Mouse (Mus musculus) left cerebral cortex, adult 9 months (tissue): ENCODE results near the gene Eif4e2.

ENCODE experiments used
- DNase-seq, 2 experiments: peaks; one replicate each; pipeline ENCODE4 v3.0.0; 2022; ENCODE audit warnings: low spot score in 2 of 2

Eif4e2 gene

DNA sequence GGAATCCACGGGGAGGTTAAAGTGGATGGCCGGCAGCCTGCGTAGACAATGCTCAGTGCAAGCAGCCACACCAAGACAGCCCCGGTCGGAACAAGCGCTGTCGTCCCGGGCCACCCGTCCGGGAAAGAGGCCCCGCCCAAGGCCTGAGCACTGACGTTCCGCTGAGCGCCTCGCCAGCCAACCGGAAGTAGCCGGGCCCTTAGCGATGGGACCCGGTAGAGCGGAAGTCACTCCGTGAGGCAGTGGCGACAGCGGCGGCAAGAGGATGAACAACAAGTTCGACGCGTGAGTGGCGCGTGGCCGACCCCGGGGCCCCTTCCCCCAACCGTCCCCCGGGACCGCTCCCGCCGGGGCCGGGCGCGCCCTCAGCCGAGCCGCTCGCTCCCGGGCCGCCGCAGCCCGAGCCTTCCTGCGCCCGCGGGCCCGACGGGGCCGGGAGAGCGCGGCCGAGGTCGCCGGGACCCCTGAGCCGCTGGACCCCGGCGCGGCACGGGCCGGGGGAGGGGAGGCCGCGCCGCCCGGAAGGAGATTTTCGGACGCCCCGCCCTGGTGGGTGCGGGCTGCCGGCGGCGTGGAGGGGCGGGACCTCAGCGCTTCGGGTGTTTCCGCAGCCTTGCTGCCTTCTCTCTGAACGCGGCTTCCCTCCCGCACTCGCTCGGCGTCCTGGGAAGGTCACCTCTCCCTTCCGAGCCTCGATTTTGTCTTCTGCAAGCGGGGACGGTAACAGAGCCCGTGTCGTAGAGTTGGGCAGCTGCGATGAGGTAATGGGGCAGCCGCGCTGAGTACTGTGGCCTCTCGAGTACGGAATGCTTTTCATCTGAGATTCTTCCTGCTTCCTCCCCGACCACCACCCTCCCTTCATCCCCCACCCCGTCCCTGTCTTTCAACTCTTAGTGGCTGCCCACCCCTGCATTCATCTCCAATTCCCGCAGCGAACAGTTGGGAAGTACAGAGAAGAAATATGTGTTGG lies at the start of gene Eif4e2:
Gene Eif4e2, plus strand, starts transcription at position 180 of the 970 bp plus-strand sequence.
- peak; percentile 81 to 93 for DNase-seq

DNA sequence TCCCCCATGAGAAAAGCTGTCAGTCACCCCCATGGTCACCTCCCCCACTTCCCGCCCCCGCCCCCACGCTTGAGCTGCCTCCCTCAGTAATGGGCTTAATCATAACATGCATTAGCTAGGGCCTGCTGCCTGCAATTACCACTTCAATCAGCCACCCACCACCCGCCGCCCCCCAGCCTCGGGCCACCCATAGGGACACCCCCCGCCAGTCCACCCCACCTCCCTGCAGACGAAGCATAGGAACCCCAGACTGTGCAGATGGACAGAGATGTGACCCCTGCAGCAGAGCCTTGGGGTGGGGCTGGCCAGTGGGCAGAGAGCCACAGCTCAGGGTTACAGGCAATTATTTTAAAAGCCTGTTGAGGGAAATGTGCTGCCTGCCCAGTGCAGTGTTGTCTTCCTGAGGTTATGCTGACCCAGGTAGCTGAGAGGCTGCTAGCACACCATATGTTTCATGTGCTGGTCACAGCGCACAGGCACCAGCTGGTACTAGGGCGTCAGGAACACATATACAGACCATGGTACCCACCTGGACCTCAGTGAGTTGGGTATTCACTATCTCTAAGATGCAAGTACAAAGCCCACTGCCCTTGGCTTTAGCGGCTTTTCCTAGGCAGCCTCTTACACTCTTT lies 49.4 kb upstream of the Eif4e2 start:
- no peak for DNase-seq

DNA sequence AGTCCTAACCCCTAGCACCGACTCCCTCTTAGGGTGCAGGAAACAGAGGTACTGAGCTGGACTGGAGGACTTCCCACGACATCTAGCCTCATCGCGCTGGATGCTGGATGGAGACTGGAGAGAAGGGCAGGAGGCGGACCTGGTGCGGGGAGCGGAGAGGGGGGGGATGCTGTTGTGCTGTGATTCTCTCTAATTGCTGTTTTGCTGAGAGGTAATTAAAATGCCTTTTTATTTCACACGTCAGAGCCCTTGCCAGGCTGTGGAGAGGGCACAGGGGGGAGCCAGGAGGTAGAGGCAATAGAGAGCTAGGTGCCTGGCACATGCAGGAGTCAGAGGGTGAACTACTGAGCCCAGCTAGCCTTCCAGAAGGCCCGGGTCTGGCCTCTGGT lies 48.9 kb upstream of the Eif4e2 start:
- DNase-seq: no peak

DNA sequence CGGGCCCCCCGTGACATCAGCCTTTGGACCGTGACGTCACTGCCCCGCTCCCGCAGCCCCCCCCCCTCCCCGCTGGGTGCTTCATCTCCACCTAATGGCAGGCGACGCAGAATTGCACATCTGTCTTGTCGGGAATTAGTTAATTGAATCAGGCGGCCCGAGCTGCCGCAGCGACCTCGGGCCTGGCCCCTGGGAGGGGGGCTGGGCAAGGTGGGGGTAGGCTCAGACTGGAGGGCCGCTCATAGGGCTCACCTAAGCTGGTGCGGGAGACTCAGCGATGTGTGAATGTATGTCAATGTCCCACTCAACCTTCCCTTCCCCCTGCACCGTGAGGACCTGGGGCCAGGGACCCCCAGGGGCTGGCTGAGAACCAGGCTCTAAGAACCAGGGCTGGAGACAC lies 43.3 kb upstream of the Eif4e2 start:
- DNase-seq: no peak

DNA sequence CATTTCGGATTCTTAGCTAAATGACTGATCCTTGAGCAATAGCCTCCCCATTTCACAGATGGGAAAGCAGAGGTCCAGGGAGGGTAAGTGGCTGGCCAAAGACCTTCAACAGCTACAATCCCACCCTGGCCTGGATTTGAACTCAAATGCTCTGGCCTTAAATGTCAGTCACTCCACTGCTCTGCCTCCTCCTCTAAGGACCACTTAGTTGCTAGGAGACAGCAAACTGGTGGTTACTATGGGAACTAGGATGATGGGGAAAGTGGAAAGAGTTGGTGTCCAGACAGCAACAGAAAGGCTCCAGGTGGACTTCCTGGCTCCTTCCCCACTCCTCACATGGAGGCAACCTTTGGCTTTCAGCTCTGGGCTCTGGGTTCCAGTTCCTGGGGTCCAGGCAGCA lies 42.4 kb upstream of the Eif4e2 start:
- no peak for DNase-seq

DNA sequence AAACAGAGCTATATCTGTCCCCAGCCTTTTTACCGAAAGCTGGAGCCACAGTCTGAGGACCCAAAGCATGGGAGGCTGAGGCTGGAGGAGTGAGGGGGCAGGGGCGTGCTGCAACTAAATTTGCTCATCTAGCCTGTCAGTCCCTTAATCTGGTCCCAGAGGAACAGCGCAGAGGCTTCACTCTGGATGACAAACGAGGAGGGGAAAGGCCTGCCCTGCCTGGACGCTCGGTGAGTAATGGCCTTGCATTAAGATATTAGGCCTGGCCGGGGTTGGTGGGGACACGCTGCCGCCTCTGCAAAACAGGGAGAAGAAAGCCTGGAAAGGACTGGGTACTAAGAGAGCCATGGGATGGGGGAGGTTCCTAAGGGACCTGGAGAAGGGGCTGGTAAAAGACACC lies 41.4 kb upstream of the Eif4e2 start:
- no peak for DNase-seq

DNA sequence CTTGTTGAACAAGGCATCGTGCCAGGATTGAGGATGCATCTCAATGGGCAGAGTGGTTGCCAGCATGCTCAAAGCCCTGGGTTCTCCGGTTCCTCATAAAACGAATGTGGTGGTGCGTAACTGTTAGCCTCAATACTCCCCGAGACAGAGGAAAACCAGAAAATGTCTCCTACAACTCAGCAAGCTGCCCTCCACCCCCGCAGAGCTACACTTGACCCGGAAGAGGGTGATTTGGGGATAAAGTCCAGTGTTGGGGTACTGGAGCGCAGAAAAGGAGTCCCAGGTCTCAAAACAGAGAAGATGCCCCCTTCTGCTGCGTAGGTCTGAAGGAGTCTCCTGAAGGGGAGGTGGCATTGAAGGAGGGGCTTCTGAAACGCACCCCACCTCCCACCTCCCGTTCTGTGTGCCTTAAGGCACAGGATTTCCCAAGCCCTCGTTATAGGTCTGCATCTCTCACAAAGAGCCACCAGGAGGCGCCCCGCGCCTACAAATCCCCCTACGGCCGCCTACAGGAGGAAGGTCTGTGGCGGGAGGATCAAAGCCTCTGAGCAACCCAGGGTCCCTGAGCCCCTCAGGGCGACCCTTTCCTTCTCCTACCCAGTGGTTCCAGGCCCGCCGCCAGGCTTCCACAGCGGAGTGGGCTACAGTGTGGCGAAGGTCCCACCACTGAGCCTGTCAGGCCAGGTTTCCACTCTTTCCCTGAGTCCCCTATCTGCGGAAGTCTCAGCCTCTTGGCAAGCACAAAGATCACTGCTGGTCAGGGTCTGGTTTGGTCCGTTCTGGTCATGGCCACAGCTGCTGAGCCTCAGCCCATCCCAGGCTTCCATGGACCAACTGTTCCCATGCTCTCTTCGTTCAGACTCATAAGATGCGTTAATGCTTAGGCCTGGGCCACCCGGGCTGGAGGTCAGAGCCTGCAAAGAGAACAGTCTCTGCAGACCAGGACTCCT lies 39.4 kb upstream of the Eif4e2 start:
- DNase-seq: peak in 1 of 2 experiments; percentile 63

DNA sequence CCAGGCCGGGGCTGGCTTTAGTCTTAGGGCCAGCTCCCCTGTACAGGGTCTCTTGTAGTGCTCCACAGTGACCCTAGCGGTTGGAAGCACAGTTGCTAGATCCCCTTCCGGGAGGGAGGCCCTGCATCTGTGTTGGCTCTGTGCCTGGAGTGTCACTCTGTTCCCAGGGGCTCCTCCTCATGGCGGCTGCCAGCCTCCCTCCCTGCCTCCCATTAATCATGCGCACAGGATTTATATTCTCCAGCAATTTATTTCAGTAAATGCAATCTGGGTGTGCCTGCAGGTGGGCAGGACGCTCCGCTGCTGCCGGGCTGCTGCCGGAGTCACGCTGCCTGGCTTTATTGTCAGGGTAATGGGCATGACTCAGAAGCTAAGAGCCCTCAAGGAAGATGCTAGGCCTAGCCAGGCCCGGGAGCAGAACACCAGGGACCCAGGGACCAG lies 37.8 kb upstream of the Eif4e2 start:
- peak; percentile 56 to 59 for DNase-seq

DNA sequence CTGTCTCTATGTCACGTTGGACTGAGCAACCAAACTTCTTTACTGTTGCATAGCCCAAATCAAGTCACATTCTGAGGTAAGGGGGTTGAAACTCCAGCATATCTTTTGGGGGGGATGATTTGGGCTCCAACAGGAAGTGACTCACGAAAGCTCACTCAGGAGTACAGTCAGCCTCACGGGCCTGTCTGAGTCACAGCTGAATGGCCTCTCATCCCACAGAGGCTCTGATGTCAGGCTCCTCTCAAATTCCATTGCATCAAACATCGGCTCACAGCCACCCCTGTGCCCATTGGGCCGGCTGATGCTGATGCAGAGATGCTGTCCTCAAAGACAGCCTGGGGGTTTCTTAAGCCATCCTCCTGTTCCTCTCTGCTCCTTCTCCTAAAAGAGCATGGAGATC lies 32.8 kb upstream of the Eif4e2 start:
- DNase-seq: no peak

DNA sequence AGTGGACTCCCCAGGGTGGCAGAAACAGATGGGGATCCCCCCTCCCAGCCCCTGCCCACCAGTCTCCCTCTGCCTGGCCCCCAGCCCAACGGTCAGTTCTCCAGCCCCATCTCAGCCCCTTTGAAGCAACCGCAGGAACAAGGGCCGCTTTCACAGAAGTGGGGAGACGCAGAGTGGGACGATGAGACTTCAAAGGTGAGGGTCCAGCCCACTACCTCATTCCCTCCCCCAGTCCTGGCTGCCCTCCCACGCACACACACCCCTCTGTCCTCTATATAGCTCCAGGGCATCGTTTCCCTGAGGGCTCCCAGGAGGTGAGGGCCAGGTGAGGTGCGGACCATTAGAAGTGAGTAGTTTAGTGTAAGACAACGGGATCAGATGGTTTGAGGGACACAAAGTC lies 30.7 kb upstream of the Eif4e2 start, which contains the start of gene Prss56:
Gene Prss56, plus strand, starts transcription at position 301 of the 400 bp plus-strand sequence.
- DNase-seq: no peak

DNA sequence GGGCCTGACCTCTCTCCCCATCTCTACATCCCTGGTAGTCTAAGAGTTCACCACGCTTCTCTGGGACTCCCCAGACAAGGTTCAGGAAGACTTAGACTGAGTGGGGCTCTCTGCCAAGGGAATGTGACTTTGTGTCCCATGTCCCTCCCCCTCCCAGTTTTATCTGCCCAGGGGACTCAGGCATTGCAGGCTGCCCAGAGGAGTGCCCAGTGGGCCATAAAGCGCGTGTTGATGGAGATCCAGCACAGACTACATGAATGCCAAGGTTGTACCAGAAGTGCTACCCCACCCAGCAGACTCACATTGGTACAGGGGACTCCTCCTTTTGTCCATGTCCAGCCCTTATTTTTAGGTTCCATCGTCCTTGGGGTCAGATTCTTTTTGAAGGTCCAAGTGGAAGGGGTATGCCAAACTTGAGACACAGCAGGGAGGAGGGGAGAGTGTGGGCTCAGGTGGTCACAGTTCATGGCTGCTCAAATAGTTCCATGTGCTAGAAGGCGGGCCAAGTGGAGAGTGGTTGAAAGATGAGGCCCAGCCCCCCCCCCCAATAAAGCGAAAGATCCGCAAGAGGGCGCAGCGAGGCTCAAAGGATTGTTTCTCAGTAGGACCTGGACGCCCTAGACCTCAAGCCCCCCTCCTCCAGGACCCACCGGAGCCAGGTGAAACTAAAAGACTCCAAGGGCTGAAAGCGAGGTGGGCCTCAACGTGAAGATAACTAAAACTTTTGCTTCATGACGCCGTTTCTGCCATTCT lies 29.5 kb upstream of the Eif4e2 start:
- no peak for DNase-seq

DNA sequence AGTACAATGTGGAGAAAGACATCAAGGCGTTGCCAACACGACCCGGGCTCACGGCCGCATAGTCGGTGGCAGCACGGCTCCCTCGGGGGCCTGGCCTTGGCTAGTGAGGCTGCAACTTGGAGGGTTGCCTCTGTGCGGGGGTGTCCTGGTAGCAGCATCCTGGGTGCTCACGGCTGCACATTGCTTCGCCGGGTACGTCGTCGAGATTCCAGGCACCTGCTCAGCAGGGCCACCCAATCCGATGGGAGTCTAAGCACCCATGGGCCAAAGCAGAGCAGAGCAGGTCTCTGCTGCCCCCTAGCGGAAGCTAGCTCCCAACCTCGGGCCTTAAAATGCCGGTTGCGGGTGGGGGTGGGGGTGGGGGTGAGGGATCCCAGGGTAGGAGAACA lies 29.0 kb upstream of the Eif4e2 start:
- peak in 1 of 2 experiments; percentile 74 for DNase-seq

DNA sequence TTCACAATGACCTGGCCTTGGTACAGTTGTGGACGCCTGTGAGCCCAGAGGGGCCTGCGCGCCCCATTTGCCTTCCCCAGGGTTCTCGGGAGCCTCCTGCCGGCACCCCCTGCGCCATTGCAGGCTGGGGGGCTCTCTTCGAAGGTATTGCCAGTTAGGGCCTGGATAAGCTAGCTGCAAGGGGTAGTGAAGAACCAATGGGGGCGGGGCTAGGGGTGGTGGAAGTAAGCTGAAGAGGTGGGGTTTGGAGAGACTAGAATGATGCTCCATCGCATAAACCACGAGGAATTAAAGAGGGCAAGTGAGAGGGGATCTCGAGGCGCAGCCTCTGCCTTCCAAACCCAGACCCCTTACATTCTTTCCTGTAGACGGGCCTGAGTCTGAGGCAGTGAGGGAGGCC lies 28.2 kb upstream of the Eif4e2 start:
- no peak for DNase-seq

DNA sequence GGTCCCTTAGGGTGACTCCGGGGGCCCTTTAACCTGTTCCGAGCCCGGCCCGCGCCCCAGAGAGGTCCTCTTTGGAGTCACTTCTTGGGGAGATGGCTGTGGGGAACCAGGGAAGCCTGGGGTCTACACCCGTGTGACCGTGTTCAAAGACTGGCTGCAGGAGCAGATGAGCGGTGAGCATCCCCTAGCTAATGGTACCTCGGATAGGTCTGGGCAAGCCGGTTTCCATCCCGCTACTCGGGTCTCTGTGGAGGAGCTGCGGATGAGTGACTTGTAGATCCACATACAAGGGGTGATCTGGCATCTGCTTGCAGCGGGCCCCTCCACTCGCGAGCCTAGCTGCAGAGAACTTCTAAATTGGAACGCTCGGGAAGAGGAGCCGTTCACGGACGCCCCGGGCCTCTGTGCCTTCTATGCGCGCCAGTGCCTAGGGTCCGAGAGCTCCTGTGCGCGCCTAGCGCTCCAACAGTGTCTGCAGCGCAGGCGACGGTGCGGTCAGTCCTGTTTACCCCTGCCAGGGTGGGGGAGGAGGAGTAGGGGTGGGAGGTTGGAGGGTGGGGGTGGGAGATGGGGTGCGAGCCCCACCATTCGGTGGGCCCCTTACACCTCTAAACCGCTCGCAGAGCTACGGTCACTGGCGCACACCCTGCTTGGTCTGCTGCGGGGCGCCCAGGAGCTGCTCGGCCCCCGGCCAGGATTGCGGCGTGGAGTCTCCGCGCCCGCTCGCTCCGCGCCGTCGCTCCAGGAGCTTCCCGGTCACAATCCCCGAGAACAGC lies 27.3 kb upstream of the Eif4e2 start:
- no peak for DNase-seq

DNA sequence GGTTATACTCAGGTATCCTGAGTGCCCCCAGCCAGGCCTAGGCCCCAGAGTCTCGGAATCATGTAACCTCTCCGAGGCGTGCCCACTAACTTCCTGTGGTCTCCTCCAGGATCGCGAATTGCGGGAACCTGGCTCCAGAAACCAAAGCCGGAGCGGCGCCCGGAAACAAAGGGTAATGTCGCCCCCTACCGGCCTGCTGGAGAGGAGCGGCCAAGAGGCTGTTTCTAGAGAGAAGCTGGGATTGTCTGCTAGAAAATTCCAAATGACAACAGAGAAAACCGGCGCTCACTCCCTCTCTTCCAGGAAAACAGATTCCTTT lies 26.7 kb upstream of the Eif4e2 start:
- DNase-seq: peak in 1 of 2 experiments; percentile 67

DNA sequence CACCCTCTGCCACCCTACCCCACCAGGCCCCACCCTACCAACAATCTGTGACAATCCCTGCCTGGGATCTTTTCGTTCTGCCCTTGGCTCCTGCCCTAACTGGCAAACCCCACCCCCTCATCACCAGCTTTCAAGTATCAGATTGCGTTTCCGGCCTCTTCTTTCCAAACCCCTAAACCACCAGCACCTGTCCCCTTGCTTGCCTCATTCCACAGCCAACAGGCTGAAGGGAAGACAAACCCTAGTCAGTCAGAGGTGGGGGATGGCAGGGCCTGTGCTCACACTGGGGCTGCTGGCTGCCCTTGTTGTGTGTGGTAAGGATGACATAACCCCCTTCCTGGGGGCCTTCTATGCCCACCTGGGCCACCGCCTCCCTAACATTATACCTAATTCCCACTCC lies 23.3 kb upstream of the Eif4e2 start, which contains the start of gene Chrnd:
Gene Chrnd, plus strand, starts transcription at position 179 of the 400 bp plus-strand sequence.
- DNase-seq: no peak

DNA sequence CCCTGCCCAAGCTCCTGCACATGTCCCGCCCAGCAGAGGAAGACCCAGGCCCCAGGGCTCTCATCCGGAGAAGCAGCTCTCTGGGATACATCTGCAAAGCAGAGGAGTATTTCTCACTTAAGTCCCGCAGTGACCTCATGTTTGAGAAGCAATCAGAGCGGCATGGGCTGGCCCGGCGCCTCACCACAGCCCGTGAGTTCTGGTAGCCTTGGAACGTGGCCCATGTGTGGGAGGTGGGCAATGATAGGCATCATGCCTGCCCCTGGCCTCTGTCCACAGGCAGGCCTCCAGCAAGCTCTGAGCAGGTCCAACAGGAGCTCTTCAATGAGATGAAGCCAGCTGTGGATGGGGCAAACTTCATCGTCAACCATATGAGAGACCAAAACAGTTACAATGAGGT lies 16.4 kb upstream of the Eif4e2 start:
- no peak for DNase-seq

DNA sequence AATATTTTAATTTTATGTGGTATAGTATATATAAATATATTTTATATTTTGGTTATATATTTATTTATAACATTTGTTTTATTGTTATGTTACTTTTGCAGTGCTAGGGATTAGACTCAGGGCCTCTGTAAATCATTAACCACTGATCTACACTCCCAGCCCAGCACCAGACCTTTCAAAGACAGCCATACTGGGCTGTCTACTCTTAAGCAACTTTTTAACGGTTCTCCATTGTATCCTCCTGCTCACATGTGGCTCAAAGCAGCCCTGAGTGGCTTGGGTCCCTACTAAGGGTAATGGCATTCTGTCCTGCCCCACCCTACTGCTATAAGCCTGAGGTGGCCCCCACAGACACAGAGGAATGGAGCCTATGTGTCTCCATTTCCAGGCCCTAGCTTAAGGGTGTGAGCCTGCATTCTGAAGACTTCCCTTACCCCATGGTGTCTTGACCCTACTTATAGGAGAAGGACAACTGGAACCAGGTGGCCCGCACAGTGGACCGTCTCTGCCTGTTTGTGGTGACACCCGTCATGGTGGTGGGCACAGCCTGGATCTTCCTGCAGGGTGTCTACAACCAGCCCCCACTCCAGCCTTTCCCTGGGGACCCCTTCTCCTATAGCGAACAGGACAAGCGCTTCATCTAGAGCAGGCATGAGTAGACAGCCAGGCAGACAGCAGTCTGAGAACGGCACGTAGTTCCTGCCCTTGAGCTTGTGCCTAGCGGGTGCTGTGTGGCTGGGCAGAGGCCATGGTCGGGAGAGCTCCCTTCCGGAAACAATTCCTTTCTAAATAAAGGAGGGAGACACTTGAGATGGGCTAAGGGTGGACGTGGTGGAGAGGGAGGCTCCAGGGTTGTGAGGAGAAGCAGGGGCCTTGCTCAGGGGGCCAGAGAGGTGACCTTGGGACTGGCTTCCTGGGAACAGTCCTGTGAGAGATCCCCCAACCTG lies 15.3 kb upstream of the Eif4e2 start:
- DNase-seq: no peak

DNA sequence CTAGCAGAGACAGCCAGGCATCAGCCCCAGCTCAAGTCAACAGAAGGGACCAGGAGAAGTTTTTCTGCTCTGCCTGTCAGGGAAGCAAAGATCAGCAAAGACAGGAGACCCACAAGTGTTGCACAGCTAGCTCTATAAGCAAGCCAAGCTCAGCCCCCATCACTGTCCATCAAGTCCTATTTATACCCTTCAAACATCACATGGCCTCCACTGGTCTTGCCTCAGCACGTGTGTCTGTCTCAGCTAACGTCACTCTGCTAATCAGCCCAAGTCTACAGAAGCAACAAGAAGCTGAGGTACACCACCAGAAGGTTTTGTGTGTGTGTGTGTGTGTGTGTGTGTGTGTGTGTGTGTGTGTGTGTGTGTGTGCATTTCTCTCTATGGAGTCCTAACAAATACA lies 12.9 kb upstream of the Eif4e2 start:
- no peak for DNase-seq
